Mouse (Mus musculus) fat pad, adult 2 months (tissue): Measurements from ENCODE around the gene Ngb.

Experiments
- DNase-seq: peaks from one replicate; pipeline ENCODE4 v3.0.0-alpha.2; 2011; ENCODE audit warnings: low read depth, low spot score; ENCODE audit errors: extremely low read depth

Gene Ngb

DNA sequence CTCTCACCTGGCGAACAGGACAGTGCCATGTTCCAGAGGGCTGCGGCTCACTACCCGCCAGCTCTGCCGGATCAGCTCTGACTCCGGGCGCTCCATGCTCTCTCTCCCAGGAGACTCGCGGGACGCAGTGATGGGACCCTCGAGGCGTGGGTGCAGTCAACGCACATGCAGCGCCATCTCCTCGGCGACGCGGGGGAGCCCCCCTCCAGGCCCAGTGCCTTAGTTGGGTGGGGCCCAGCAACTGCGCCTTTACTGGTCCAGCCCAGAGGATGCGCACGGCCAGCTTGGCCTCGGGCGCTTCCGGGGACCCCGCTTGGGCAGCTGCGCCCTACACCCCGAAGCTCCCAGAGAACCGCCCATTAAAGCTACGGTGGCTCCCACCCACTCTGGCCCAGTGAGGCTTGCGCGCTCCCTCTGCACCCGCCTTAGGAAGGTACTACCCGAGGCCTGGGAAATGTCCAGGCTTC lies at the start of gene Ngb:
Gene Ngb, minus strand, starts transcription at position 375 of the 467 bp plus-strand sequence.
- no peak for DNase-seq

DNA sequence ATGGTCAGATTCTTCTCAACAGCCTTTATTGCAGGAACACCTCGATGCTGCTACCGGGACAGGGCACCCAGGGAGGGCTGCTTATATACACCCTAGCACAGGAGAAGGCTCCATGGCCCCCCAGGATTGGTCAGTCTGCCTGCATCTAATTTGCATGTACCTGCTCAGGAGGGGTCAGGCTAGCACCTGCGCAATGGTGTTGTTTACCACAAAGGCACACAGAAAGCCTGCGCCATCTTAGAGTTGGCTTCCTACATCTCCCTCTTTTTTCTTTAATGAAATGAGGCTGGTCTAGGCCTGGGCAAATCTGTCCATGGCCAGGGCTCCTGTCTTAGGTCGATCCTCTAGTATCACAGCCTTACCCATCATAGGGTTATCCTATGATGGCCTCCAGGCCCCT lies 47.1 kb upstream of the Ngb start:
- DNase-seq = no peak

DNA sequence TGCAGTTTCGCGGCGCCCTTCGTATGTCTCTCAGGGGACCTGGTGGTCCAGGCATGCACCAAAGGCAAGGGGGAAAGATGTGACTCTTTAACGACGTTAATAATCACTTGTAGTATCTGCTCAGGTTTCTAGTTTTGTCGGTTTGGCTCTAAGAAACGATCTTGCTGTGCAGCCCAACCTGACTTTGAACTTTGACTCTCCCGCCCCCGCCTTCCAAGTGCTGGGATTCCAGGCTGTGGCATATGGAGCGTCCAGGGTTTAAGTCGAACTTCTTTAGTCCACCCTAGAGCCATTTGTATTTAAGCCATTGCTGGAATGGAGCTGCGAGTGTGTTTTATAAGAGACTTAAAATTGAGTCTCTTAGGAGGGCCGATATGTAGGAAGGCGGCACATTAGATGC lies 45.8 kb upstream of the Ngb start:
- no peak for DNase-seq

DNA sequence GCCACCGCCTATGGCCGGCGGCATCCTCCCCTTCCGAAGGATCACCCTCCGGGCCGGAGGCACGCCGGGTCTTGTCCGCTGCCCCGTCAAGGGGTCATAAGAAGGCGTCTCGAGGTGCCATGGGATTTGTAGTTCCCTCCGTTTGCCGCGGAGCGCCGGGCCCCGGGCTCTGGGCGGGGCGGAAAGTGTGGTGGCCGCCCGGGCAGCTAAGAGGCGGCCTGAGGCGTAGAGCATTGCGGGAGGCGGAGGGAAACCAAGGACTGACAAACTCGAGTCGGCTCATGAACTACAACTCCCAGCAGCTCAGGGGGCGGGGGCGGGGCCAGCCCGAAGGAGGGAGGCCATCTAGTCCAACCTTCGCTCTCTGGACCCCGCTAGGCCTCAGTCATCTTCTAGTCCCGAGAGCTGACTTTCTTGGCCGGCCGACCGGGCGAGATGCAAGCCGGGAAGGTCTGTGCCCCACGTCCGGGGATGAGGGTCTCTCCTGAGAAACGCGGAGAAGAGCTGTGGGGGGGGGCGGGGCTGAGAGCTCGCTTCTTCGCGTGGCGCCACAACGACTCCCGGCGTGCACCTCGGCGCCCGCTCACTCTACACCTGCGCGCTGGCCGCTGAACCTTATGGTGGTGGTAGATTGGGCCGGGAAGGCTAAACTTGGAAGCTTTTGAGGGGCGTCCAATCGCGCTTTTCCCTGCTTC lies 45.2 kb upstream of the Ngb start, which contains the start of gene Pomt2:
Gene Pomt2, minus strand, starts transcription at position 574 of the 695 bp plus-strand sequence.
- DNase-seq = peak; percentile 61

DNA sequence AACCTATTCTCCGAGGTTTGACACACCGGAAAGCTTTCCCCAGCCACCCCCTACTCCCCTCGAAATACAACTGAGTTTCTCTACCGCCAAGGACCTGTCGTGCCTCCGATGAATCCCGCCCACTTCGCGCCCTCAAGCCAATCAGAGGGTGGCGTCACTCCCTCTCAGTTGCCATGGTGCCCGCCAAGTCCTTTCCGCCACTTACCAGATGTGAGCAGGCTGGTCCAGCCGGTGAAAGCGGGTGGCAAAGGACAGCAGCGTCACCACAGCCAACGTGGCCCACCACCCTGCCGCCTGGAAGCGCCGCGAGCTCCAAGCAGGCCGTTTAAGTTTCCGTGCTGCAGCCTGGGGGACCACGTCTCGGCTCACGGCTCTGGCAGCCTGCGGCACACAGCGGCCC lies 44.6 kb upstream of the Ngb start, which contains the start of gene Gstz1:
Gene Gstz1, plus strand, starts transcription at position 200 of the 400 bp plus-strand sequence.
- peak; percentile 54 for DNase-seq

DNA sequence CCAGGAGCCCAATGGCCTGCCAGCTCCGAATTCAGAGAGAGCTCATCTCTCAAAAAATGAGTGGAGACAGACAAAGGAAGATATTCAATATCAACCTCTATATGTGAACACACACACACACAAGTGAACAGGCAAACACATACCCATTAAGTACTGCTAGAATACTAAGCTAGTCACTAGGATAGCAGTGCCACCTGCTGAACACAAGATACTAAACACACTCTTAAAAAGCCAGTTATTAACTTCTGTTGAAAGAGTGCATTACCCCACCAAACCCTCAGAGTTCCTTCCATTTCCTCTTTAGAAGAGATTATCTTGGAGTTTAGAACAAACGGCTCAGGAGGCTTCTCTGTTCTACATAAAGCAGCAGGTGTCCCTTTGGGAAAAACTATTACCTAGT lies 39.8 kb upstream of the Ngb start:
- DNase-seq = no peak

DNA sequence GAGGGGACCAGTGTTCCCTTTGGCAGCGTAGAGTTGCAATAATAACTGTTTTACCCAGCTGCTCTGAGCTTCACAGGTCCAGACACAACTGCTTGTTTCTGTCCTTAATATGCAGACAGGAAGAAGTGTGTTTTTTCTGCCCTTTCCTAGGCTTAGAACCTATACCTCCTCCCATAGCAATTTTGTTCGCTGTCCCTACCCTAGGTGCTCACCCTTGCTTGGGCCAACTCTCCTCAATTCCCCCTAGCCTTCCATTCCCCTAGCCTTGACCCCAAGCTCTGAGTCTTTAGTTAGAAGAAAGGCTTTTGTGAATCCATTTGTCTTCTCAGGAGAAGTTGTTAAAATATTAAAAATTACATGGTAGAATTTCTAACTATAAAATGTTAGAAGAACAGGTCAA lies 36.4 kb upstream of the Ngb start:
- no peak for DNase-seq

DNA sequence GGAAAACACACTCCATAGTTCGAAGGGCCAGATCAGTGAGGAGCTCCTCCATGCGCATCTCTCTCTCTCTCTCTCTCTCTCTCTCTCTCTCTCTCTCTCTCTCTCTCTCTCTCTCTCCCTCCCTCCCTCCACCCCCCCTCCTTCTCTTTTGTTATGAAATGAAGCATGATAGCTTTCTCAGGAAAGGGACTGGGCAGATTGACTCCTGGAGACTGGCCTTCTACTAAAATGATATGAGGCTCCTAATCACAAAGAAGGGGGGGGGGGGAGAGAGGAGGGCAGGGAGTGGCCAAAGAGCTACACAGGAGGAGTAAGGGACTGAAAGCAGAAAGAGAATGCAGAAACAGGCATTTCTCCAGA lies 36.0 kb upstream of the Ngb start:
- DNase-seq = no peak

DNA sequence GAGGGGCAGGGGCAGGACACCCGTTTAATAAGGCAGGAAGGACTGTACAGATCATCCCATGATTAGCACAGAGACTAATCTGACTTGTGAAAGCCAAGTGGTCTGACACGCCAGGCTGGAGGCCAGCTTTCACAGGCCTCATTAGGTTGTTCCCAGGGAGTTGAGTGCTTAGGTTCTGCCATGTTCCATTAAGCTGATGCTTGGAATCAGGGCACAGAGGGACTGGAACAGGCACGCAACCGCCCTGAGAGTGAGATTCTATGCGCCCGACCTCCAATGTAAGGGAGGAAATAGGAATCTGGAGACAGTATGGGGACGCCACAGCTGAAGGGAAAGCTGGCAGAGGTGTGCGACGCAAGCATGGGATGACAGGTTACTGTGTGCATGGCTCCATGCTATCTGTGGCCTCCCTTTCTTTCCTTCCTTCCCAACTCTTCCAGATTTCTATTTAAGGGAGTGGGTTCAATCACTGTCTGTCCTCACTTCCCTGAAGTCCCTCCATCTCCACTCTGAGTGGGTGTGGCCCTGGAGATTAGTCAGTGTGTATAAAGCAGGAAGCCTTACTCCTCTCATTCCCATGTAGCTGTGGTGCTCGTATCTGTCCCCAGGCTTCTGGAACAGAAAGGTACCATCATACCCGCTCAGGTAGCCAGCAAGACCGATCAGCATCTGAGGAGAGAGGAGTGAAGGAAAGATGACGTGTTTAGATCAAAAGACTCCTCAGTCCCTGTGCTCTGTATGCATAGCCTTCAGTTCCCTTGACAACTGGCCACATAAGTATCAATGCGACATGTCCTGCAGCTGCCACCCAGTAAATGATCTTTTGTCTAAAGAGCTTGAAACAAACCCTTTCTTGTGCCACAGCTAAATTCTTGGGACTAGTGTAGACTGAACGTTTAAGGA lies 35.4 kb upstream of the Ngb start:
- DNase-seq = no peak

DNA sequence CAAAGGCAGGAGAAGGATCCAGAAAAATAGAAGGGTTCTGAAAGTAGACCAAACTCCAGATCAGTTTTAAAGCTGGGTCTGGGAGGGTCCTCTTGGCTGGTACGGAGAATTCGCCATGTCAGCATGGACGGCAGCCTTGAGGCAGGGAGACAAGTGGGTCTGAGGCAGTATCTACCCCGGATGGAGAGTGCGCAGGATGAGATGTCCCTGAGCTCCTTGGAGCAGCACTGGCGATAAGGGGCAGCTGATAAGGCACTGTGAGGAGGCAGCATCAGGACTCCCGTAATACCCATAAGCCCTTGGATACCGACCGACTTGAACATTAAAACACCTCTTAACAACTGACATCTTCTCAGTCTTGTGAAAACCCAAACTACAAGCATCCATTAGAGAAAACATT lies 30.4 kb upstream of the Ngb start:
- no peak for DNase-seq

DNA sequence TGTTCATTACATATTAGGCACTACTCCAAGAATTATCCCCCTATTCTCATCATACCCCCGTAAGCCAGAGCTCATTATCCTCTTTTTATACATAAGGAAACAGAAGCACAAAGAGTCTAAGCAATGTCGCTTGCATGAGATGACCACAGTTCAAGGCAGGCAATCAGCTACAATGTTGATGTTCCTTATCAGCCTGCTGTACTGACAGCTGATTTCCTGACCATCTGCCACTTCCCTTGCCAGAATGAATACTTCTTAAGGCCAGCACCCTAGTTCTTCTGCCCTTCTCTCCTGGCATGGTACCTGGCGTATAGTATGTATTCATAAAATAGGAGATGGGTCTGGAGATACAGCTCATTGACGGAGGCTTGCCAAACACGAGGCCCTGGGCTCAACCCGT lies 29.9 kb upstream of the Ngb start:
- DNase-seq = no peak

DNA sequence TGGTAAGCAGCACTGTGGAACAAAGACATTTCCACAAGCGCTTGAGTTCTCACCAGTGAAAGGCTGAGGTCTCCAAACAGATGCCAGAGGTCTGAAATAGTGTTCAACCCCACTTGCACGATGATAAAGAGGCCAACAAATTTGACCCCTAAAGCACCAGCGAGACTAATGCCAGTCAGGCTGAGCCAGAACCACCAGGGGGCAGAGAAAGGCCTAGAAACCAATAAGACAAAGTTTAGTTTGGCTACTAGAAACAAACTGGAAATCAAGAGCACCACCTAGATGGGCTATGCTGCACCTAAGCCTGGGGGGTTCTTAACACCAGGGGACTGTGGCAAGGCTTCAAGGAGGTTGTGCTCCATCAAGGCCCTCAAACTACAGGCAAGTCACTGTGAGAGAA lies 29.3 kb upstream of the Ngb start:
- no peak for DNase-seq

DNA sequence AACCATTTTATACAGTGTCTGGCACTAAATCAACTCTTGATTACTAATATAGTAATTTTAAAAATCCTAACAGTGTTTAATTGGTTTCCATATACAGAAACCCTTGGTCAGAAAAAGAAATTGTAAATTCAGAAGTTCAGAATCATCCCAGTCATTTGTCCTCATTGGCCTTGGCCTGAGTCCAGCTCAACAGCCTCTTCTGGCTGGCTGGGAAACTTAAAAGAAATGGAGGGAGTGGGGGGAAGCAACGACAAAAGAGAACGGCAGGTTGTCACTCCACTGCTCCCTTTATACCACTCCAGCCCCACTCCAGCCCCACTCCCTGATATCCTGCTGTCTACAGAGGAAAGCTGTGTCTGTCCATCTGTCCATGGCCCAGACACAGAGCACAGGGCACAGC lies 28.8 kb upstream of the Ngb start:
- no peak for DNase-seq

DNA sequence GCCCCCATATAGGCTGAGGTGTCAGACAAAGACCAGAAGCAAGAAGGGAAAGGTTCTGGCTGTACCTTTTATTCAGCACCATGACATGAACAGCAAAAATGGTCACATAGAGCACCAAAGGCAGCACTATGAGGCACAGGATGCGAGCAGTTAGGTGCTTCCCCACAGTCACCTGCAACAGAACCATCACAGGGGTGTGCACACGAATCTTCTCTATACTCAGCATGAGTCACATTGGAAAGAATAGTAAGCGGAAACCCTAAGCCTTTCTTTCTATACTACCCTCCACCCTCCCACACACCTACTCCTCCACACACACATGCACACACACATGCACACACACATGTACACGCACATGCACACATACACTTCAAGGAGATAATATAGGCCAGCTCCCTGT lies 27.9 kb upstream of the Ngb start:
- no peak for DNase-seq

DNA sequence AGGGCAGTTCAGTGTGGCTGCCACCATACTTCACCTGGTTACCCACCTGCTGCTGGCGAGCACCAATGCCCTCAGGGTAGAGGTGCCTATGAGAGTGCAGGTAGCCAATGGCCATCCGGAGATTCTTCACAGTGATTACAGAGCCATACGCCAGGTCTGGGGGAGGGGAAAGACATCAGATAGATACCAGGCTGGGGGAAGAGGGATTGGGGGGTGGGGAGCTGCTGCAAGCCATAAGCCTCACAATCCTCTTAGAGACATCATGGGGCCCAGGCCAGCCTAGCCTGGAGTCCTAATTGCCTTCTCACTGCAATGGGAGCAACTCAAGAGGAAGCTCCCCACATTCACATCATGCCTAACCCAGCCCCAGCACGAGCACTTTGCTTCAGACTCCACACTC lies 24.9 kb upstream of the Ngb start:
- no peak for DNase-seq

DNA sequence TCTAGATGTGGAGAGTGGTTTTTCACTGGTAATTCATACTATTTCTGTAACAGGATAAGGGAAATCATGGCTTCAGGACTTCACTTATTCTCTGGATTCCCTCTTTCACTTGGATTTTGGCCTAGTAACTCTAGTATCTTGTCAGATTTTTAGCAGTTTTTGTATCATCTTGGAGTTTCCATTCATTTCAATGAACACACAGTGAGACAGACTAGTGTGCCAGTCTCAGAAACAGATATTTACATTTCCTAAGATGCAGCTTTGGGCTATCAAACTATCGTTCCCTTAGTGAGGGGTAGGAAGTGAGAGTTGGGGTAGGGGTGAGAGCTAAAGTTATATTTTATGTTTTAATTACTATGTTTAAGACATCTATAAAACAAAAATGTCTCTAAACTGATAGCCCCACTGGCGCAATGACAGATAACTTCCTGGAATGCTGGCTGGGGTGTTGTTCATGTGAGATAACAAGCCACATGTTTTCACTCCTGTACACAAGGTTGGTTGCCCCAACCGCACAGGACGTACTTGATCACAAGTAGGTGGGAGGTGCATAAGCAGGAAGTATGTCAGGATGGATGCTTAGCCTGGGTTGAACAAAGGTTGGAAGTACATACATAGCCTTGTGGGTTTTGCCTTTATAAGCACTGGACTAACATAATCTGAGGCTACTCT lies 19.7 kb upstream of the Ngb start:
- DNase-seq = no peak

DNA sequence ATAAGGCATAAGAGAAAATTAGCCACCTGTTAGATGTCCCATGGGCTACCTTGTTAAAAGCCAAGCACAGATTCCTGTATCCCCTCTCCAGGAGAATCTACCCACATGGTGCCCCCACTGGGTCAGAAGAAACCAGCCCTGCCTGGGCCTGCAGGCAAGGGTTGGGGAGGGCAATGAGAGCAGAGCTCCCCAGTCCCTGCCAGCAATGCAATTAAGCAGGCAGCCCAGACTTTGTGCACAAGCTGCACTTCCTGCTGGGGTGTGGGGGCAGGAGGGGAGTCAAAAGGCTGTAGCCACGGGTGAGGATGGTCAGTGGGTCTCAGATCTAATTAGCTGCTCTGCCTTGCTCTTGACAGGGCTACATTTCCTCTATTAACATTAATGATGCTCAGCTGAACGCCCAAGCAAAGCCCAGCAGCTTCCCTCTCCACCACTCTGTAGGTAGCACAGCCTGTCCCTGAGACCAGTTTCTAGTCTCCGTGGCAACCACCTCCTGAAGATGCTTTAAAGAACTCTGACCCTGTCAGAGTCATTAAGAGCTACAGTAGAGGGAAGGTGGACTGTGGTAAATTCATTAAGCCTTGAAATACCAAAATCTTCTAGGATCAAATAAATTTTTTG lies 5.1 kb upstream of the Ngb start:
- DNase-seq = no peak

DNA sequence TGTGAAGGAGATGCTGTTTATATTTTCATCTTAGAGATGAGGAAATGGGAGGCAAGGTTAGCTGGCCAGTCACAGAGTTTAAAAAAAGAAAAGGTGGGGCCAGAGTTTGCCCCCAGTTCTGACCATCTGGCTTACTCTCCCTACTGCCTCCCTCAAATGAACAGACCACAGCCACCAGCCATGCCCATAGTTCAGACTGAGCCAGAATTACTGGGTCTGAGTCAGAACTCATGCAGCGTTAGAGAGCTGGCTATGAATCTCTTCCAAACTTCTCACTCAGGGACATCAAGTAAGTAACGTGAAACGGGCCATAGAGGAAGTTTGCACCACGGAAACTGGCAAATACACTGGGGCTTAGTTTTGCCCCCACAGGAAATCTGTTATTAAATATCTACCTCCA lies 2.5 kb upstream of the Ngb start:
- DNase-seq = no peak

DNA sequence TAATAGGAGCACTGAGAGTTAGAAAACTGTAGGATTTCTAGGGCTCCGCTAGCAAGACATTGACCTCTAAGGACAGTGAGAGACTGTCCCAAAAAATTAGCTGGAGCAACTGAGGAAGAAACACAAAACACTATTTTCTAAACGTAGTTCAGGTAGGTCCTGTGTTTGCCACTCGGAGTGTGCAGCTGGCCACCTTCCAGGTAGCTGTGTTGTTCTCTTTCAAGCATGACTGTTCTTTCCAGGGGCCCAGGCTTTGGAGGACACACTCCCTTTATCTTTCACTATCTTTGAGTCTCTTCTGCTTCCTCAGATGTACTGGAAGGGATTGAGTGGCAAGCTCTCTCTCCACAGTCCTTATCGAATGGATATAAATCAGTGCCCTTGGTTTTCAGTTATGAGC lies 1.1 kb upstream of the Ngb start:
- no peak for DNase-seq

DNA sequence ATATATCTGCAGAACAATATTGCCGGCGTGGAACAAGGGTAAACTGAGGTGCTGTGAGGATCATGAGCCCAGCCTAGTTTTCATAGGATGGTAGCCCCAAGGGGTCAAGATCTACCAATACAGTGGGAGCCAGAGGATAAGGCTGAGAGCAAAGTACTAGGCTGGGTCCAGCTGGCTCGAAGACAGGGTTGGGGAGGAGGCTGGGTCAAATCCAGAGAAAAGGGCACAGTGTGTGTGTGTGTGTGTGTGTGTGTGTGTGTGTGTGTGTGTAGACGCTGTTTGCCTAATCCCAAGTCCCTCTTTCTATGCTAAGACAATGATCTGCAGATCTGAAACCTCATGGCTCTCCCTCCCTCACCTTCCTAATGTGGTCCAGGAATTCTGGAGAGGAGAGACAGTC lies 2.0 kb downstream of the Ngb start:
- DNase-seq = no peak

DNA sequence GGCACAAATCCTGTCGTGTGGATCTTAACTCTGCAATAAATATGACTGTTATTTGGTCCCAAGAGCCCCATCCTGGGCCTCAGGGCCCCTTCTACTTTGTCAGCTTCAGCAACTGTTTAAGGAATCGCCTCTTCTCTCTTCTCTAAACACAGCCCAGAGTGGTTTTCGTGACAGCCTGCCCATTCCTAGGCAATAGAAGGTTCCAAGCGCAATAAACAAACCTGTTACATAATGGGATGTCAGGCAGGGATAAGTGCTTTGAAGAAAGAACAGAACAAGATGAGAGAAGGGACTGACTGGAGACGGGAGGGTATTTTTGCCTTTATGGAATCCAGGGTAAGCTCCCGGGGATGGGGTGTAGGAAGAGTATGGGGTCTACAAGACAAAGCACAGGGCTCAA lies 8.7 kb downstream of the Ngb start:
- DNase-seq = no peak
